Mouse (Mus musculus) layer of hippocampus, adult 9-10 months (tissue): ENCODE measurements around the gene Rprd1b.

Experiments
- DNase-seq: peaks from one replicate; pipeline ENCODE4 v3.0.0; 2022; ENCODE audit warnings: low spot score

Gene Rprd1b

GRCm38 (mm10) chr2:158080622-158081241 lies 52.4 kb downstream of the Rprd1b start:
- DNase-seq: no peak

- DNase-seq: no peak
Observed at GRCm38 (mm10) chr2:158084486-158084885, 56.2 kb downstream of the Rprd1b start.

- DNase-seq: no peak
Observed at GRCm38 (mm10) chr2:158090096-158090495, 61.8 kb downstream of the Rprd1b start.

GRCm38 (mm10) chr2:158093345-158093744 lies 65.0 kb downstream of the Rprd1b start:
- no peak for DNase-seq

GRCm38 (mm10) chr2:158094300-158094699 lies 66.0 kb downstream of the Rprd1b start:
- no peak for DNase-seq

GRCm38 (mm10) chr2:158094846-158095245 lies 66.5 kb downstream of the Rprd1b start:
- DNase-seq: no peak

- DNase-seq: no peak
Observed at GRCm38 (mm10) chr2:158097071-158097470, 68.8 kb downstream of the Rprd1b start.

GRCm38 (mm10) chr2:158098730-158099129 lies 70.4 kb downstream of the Rprd1b start:
- no peak for DNase-seq

GRCm38 (mm10) chr2:158099537-158099936 lies 71.2 kb downstream of the Rprd1b start:
- DNase-seq: no peak

- DNase-seq: no peak
Observed at GRCm38 (mm10) chr2:158101768-158102167, 73.5 kb downstream of the Rprd1b start.

- no peak for DNase-seq
Observed at GRCm38 (mm10) chr2:158104966-158105365, 76.7 kb downstream of the Rprd1b start.

GRCm38 (mm10) chr2:158105605-158106004 lies 77.3 kb downstream of the Rprd1b start:
- no peak for DNase-seq

GRCm38 (mm10) chr2:158106947-158107587 lies 78.8 kb downstream of the Rprd1b start:
- DNase-seq: no peak

- no peak for DNase-seq
Observed at GRCm38 (mm10) chr2:158109516-158109915, 81.2 kb downstream of the Rprd1b start.

GRCm38 (mm10) chr2:158113591-158114257 lies 85.4 kb downstream of the Rprd1b start:
- no peak for DNase-seq

- DNase-seq: no peak
Observed at GRCm38 (mm10) chr2:158114931-158115330, 86.6 kb downstream of the Rprd1b start.

GRCm38 (mm10) chr2:158115838-158116453 lies 87.6 kb downstream of the Rprd1b start:
- no peak for DNase-seq

- DNase-seq: no peak
Observed at GRCm38 (mm10) chr2:158116653-158117052, 88.4 kb downstream of the Rprd1b start.

- DNase-seq: no peak
Observed at GRCm38 (mm10) chr2:158119145-158119544, 90.8 kb downstream of the Rprd1b start.

GRCm38 (mm10) chr2:158120211-158120610 lies 91.9 kb downstream of the Rprd1b start:
- no peak for DNase-seq

GRCm38 (mm10) chr2:158120868-158121267 lies 92.6 kb downstream of the Rprd1b start:
- DNase-seq: no peak

- DNase-seq: no peak
Observed at GRCm38 (mm10) chr2:158121645-158122326, 93.5 kb downstream of the Rprd1b start.
